Comparison of ENCODE assay signal across 8 mouse cellular contexts in genomic region chr2:65845551-65845950, GRCm38 (mm10). TPM values are rescaled to one million over a fixed set of nuclear protein-coding genes. Genes with fewer than 3 reads are reported as not detected.
DNase-seq lines count a peak whose midpoint lies in the region; ATAC-seq lines count a peak whose summit lies in the region.

Csrnp3 (plus strand) TSS chr2:65845767.

- peak within 1 kb of the TSS; percentile 39 for H3K9ac ChIP-seq in lung, embryonic 16.5 days (ENCODE audit: low read length)
- H3K9ac ChIP-seq in embryonic facial prominence, embryonic 13.5 days, result peak within 1 kb of the TSS; percentile 47
- peak within 1 kb of the TSS; percentile 65 for H3K9ac ChIP-seq in hindbrain, embryonic 12.5 days
- H3K9ac ChIP-seq in midbrain, embryonic 13.5 days (replicated peaks), result peak within 1 kb of the TSS; percentile 78
- no peak within 1 kb of the TSS for H3K9ac ChIP-seq in stomach, embryonic 15.5 days

- no peaks in the 10 kb centered on the region for H3K36me3 ChIP-seq in lung, embryonic 16.5 days (ENCODE audit: control insufficient read depth, insufficient read depth, low read length)
- H3K36me3 ChIP-seq in embryonic facial prominence, embryonic 13.5 days, result no peaks in the 10 kb centered on the region
- no peaks in the 10 kb centered on the region for H3K36me3 ChIP-seq in hindbrain, embryonic 12.5 days
- peaks cover 6% of the 10 kb centered on the region; the same call in 1 of the 2 replicates for H3K36me3 ChIP-seq in midbrain, embryonic 13.5 days
- no peaks in the 10 kb centered on the region for H3K36me3 ChIP-seq in stomach, embryonic 15.5 days

- H3K27me3 ChIP-seq in lung, embryonic 16.5 days (ENCODE audit: control insufficient read depth, insufficient read depth, low read depth, low read length), result no peaks in the 10 kb centered on the region
- H3K27me3 ChIP-seq in embryonic facial prominence, embryonic 13.5 days, result no peaks in the 10 kb centered on the region
- no peaks in the 10 kb centered on the region for H3K27me3 ChIP-seq in hindbrain, embryonic 12.5 days
- no peaks in the 10 kb centered on the region for H3K27me3 ChIP-seq in midbrain, embryonic 13.5 days
- H3K27me3 ChIP-seq in stomach, embryonic 15.5 days (replicated peaks), result no peaks in the 10 kb centered on the region

- H3K27ac ChIP-seq in lung, embryonic 16.5 days (ENCODE audit: low read length), result no peak within 1 kb of the TSS
- peak within 1 kb of the TSS; percentile 24; the same call in 1 of the 2 replicates for H3K27ac ChIP-seq in embryonic facial prominence, embryonic 13.5 days
- H3K27ac ChIP-seq in hindbrain, embryonic 12.5 days, result peak within 1 kb of the TSS; percentile 76
- H3K27ac ChIP-seq in midbrain, embryonic 13.5 days, result peak within 1 kb of the TSS; percentile 86
- peak within 1 kb of the TSS; percentile 0; the same call in 1 of the 2 replicates for H3K27ac ChIP-seq in stomach, embryonic 15.5 days

- no peak for DNase-seq in lung, postnatal 25 days (ENCODE audit: low spot score)
- DNase-seq in left cerebral cortex, adult 8-10 months (ENCODE audit: low spot score in 2 of 2), result peak in 1 of 2 experiments; percentile 85
- DNase-seq in thymus, postnatal 14 days, result no peak

- H3K9me3 ChIP-seq in lung, embryonic 16.5 days (ENCODE audit: control insufficient read depth, low read length), result no peaks in the 10 kb centered on the region
- no peaks in the 10 kb centered on the region for H3K9me3 ChIP-seq in embryonic facial prominence, embryonic 13.5 days
- H3K9me3 ChIP-seq in hindbrain, embryonic 12.5 days (replicated peaks), result no peaks in the 10 kb centered on the region
- no peaks in the 10 kb centered on the region for H3K9me3 ChIP-seq in midbrain, embryonic 13.5 days
- no peaks in the 10 kb centered on the region for H3K9me3 ChIP-seq in stomach, embryonic 15.5 days

- peak within 1 kb of the TSS; percentile 72 for H3K4me2 ChIP-seq in lung, embryonic 16.5 days (ENCODE audit: low read depth, low read length)
- H3K4me2 ChIP-seq in embryonic facial prominence, embryonic 13.5 days, result peak within 1 kb of the TSS; percentile 71
- H3K4me2 ChIP-seq in hindbrain, embryonic 12.5 days (replicated peaks), result peak within 1 kb of the TSS; percentile 57
- peak within 1 kb of the TSS; percentile 63 for H3K4me2 ChIP-seq in midbrain, embryonic 13.5 days (replicated peaks)
- H3K4me2 ChIP-seq in stomach, embryonic 15.5 days, result peak within 1 kb of the TSS; percentile 61

- peak within 1 kb of the TSS; percentile 47 for H3K4me3 ChIP-seq in lung, embryonic 16.5 days (ENCODE audit: low read length)
- peak within 1 kb of the TSS; percentile 46 for H3K4me3 ChIP-seq in embryonic facial prominence, embryonic 13.5 days
- H3K4me3 ChIP-seq in hindbrain, embryonic 12.5 days, result peak within 1 kb of the TSS; percentile 46
- H3K4me3 ChIP-seq in midbrain, embryonic 13.5 days (replicated peaks), result peak within 1 kb of the TSS; percentile 50
- peak within 1 kb of the TSS; percentile 44 for H3K4me3 ChIP-seq in stomach, embryonic 15.5 days (replicated peaks)

- peak; percentile 81 for ATAC-seq in lung, embryonic 16.5 days (ENCODE audit: low read depth)
- peak; percentile 87 for ATAC-seq in embryonic facial prominence, embryonic 13.5 days (ENCODE audit: insufficient number of reproducible peaks, insufficient read depth, low FRiP score, low TSS enrichment, low read depth)
- ATAC-seq in hindbrain, embryonic 12.5 days (ENCODE audit: low FRiP score), result peak; percentile 88
- ATAC-seq in midbrain, embryonic 13.5 days, result peak; percentile 90
- peak; percentile 65; the same call in 1 of the 2 replicates for ATAC-seq in stomach, embryonic 15.5 days (ENCODE audit: insufficient read depth, low FRiP score, low read depth)

- peaks cover 7% of the 10 kb centered on the region; the same call in 1 of the 2 replicates for H3K4me1 ChIP-seq in lung, embryonic 16.5 days (replicated peaks; ENCODE audit: control insufficient read depth, insufficient read depth, low read length)
- 0 out of 2 replicates have a peak, but pooled peaks cover 8% of the 10 kb centered on the region for H3K4me1 ChIP-seq in embryonic facial prominence, embryonic 13.5 days
- peaks cover 12% of the 10 kb centered on the region for H3K4me1 ChIP-seq in hindbrain, embryonic 12.5 days
- H3K4me1 ChIP-seq in midbrain, embryonic 13.5 days (replicated peaks), result peaks cover 26% of the 10 kb centered on the region
- no peaks in the 10 kb centered on the region for H3K4me1 ChIP-seq in stomach, embryonic 15.5 days

- under 1% methylated on average over 6 of the region's 6 CpGs for WGBS in lung, embryonic 16.5 days
- WGBS in embryonic facial prominence, embryonic 13.5 days, result under 1% methylated on average over 6 of the region's 6 CpGs
- 2% methylated on average over 6 of the region's 6 CpGs for WGBS in hindbrain, embryonic 12.5 days
- 0% methylated on average over 6 of the region's 6 CpGs for WGBS in midbrain, embryonic 13.5 days
- 2% methylated on average over 6 of the region's 6 CpGs for WGBS in stomach, embryonic 15.5 days

RNA-seq across cellular contexts. Expression of gene Csrnp3, which starts in this region (rescaled TPM):
- polyA plus RNA-seq in lung, embryonic 16.5 days (2015; fragmentation: Nextera tagmentation; extraction: Ambion mirVana), result 0.54 and 0.58 TPM in 2 replicates
- 4.4 and 5.0 TPM in 2 replicates for polyA plus RNA-seq in embryonic facial prominence, embryonic 13.5 days (2015; fragmentation: Nextera tagmentation; extraction: Ambion mirVana)
- 34.3 and 37.2 TPM in 2 replicates for polyA plus RNA-seq in hindbrain, embryonic 12.5 days (2016; fragmentation: Nextera tagmentation; extraction: Ambion mirVana)
- 100 to 1,000 TPM in 2 of 4 experiments, 10 to 100 TPM in 2; 81.1 to 111 (median 93.9) TPM for total RNA-seq in left cerebral cortex, adult 8-10 months (2022)
- 60.5 and 61.9 TPM in 2 replicates for polyA plus RNA-seq in midbrain, embryonic 13.5 days (2015; fragmentation: Nextera tagmentation; extraction: Ambion mirVana)
- 2.0 and 2.7 TPM in 2 replicates for polyA plus RNA-seq in stomach, embryonic 15.5 days (2015; fragmentation: Nextera tagmentation; extraction: Ambion mirVana)

Comparison
In these comparisons a context has a peak if more than half of its experiments do, and no peak if none do; other contexts are left out.
1. Peak in ATAC-seq, H3K4me3 ChIP-seq, H3K9ac ChIP-seq and H3K4me2 ChIP-seq in lung, embryonic 16.5 days; RNA of the gene not detected or under 1 TPM.